Mouse (Mus musculus): ENCODE data around the gene Slc25a39.

Gene Slc25a39

GRCm38 (mm10) chr11:102437120-102438061 lies 29.6 kb upstream of the Slc25a39 start:
- no peak for DNase-seq (ENCODE audit: low spot score in 2 of 2)

- DNase-seq (ENCODE audit: low spot score in 2 of 2), result no peak
These were observed 28.7 kb upstream of the Slc25a39 start for GRCm38 (mm10) chr11:102436471-102436790.

- no peak for DNase-seq (ENCODE audit: low spot score in 2 of 2)
These were observed 28.2 kb upstream of the Slc25a39 start for GRCm38 (mm10) chr11:102435754-102436470.

- DNase-seq (ENCODE audit: low spot score in 2 of 2), result no peak
These were observed 27.3 kb upstream of the Slc25a39 start for GRCm38 (mm10) chr11:102434816-102435705.

GRCm38 (mm10) chr11:102434406-102434805 lies 26.7 kb upstream of the Slc25a39 start:
- DNase-seq (ENCODE audit: low spot score in 2 of 2), result peak; percentile 73 to 84

GRCm38 (mm10) chr11:102433866-102434265 lies 26.1 kb upstream of the Slc25a39 start:
- no peak for DNase-seq (ENCODE audit: low spot score in 2 of 2)

GRCm38 (mm10) chr11:102432896-102433295 lies 25.1 kb upstream of the Slc25a39 start:
- peak in 1 of 2 experiments; percentile 71 for DNase-seq (ENCODE audit: low spot score in 2 of 2)

- DNase-seq (ENCODE audit: low spot score in 2 of 2), result no peak
These were observed 24.5 kb upstream of the Slc25a39 start for GRCm38 (mm10) chr11:102432115-102432843.

GRCm38 (mm10) chr11:102431728-102432114 lies 24.0 kb upstream of the Slc25a39 start:
- no peak for DNase-seq (ENCODE audit: low spot score in 2 of 2)

GRCm38 (mm10) chr11:102431018-102431645 lies 23.4 kb upstream of the Slc25a39 start:
- DNase-seq (ENCODE audit: low spot score in 2 of 2), result peak; percentile 77 to 78

GRCm38 (mm10) chr11:102430121-102431017 lies 22.6 kb upstream of the Slc25a39 start, which contains the start of gene Grn:
Grn (plus strand) TSS chr11:102430315.
- peak; percentile 81 to 88 for DNase-seq (ENCODE audit: low spot score in 2 of 2)

- no peak for DNase-seq (ENCODE audit: low spot score in 2 of 2)
These were observed 21.8 kb upstream of the Slc25a39 start for GRCm38 (mm10) chr11:102429551-102429950.

GRCm38 (mm10) chr11:102428981-102429540 lies 21.3 kb upstream of the Slc25a39 start:
- no peak for DNase-seq (ENCODE audit: low spot score in 2 of 2)

- DNase-seq (ENCODE audit: low spot score in 2 of 2), result no peak
These were observed 18.0 kb upstream of the Slc25a39 start for GRCm38 (mm10) chr11:102425555-102426316.

GRCm38 (mm10) chr11:102424666-102425065 lies 16.9 kb upstream of the Slc25a39 start:
- no peak for DNase-seq (ENCODE audit: low spot score in 2 of 2)

GRCm38 (mm10) chr11:102421559-102421958 lies 13.8 kb upstream of the Slc25a39 start:
- DNase-seq (ENCODE audit: low spot score in 2 of 2), result no peak

- no peak for DNase-seq (ENCODE audit: low spot score in 2 of 2)
These were observed 11.1 kb upstream of the Slc25a39 start for GRCm38 (mm10) chr11:102418887-102419286.

GRCm38 (mm10) chr11:102417160-102417559 lies 9.4 kb upstream of the Slc25a39 start:
- no peak for DNase-seq (ENCODE audit: low spot score in 2 of 2)

Data from urinary bladder, postnatal 36 days (tissue).